ENCODE assay signal across 24 mouse cellular contexts in the genomic region with DNA sequence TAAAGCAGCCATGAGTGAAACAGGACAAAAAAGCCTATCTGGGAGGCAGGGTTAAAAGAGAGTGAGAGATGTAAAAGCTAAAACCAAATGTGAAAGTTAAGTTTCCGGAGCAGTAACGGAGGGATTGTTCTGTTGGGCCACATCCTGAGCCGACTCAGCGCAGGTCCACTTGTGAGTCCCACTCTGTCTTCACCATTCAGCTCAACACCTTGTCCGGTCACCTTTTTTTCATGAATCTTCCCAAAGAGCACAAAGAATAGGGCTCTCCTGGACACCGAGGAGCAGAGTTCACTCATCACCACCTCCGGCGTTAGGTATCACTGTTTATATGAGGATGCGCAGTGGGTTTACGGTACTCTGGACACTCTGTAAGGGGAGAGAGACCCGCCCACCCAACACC.
DNase-seq lines count a peak whose midpoint lies in the region; ATAC-seq and TF ChIP-seq lines count a peak whose summit lies in the region.
"Had no signal": no experiment of that assay in that cellular context is flagged by ENCODE, and none has a peak within 500 bp of the region (broad histone marks: within the 10 kb centered on the region; RNA-seq: fewer than 3 reads in every experiment).

No protein-coding gene starts in this region.

- no peak overlapping the region for H3K9ac ChIP-seq in hindbrain, embryonic 15.5 days
- no peak overlapping the region for H3K9ac ChIP-seq in hindbrain, postnatal 0 days (replicated peaks; ENCODE audit: low read length)
- no peak overlapping the region for H3K9ac ChIP-seq in lung, embryonic 15.5 days
- no peak overlapping the region for H3K9ac ChIP-seq in lung, postnatal 0 days (replicated peaks; ENCODE audit: low read depth)
- H3K9ac ChIP-seq: embryonic facial prominence, embryonic 12.5 days; forebrain, embryonic 13.5 days; forebrain, embryonic 15.5 days had no signal

- H3K4me1 ChIP-seq in hindbrain, embryonic 15.5 days (replicated peaks), result no peaks in the 10 kb centered on the region
- no peaks in the 10 kb centered on the region for H3K4me1 ChIP-seq in hindbrain, postnatal 0 days (ENCODE audit: insufficient read depth, low read length)
- no peaks in the 10 kb centered on the region for H3K4me1 ChIP-seq in lung, embryonic 15.5 days
- no peaks in the 10 kb centered on the region for H3K4me1 ChIP-seq in lung, postnatal 0 days (ENCODE audit: insufficient read depth, low read depth, low read length)
- H3K4me1 ChIP-seq: embryonic facial prominence, embryonic 12.5 days; forebrain, embryonic 13.5 days; forebrain, embryonic 15.5 days had no signal

- no peaks in the 10 kb centered on the region for H3K36me3 ChIP-seq in hindbrain, embryonic 15.5 days
- H3K36me3 ChIP-seq in hindbrain, postnatal 0 days (ENCODE audit: insufficient read depth, low read length), result no peaks in the 10 kb centered on the region
- H3K36me3 ChIP-seq in lung, embryonic 15.5 days, result no peaks in the 10 kb centered on the region
- H3K36me3 ChIP-seq in lung, postnatal 0 days (ENCODE audit: insufficient read depth, low read length), result no peaks in the 10 kb centered on the region
- H3K36me3 ChIP-seq: embryonic facial prominence, embryonic 10.5 days; embryonic facial prominence, embryonic 12.5 days; forebrain, embryonic 15.5 days; G1E had no signal

- H3K27ac ChIP-seq in hindbrain, embryonic 15.5 days (replicated peaks), result no peak overlapping the region
- H3K27ac ChIP-seq in hindbrain, postnatal 0 days, result no peak overlapping the region
- H3K27ac ChIP-seq in lung, embryonic 15.5 days, result no peak overlapping the region
- H3K27ac ChIP-seq in lung, postnatal 0 days (ENCODE audit: low read length), result no peak overlapping the region
- H3K27ac ChIP-seq: embryonic facial prominence, embryonic 10.5 days; embryonic facial prominence, embryonic 12.5 days; forebrain, embryonic 13.5 days; forebrain, embryonic 15.5 days had no signal

- H3K9me3 ChIP-seq in hindbrain, embryonic 15.5 days, result no peaks in the 10 kb centered on the region
- no peaks in the 10 kb centered on the region for H3K9me3 ChIP-seq in hindbrain, postnatal 0 days (ENCODE audit: low read length)
- H3K9me3 ChIP-seq in lung, embryonic 15.5 days, result no peaks in the 10 kb centered on the region
- no peaks in the 10 kb centered on the region for H3K9me3 ChIP-seq in lung, postnatal 0 days (ENCODE audit: low read length)
- H3K9me3 ChIP-seq: embryonic facial prominence, embryonic 10.5 days; embryonic facial prominence, embryonic 12.5 days; forebrain, embryonic 13.5 days; forebrain, embryonic 15.5 days had no signal

- no peak for TF ChIP-seq EP300 in lung, postnatal 0 days (IDR thresholded peaks at IDR 0.05)

- no peak overlapping the region for H3K4me2 ChIP-seq in hindbrain, embryonic 15.5 days
- no peak overlapping the region for H3K4me2 ChIP-seq in hindbrain, postnatal 0 days (ENCODE audit: low read depth, low read length)
- peak overlapping the region; percentile 35 for H3K4me2 ChIP-seq in lung, embryonic 15.5 days
- peak overlapping the region; percentile 23; the same call in 1 of the 2 replicates for H3K4me2 ChIP-seq in lung, postnatal 0 days (replicated peaks; ENCODE audit: low read depth, low read length)
- H3K4me2 ChIP-seq: embryonic facial prominence, embryonic 12.5 days; forebrain, embryonic 13.5 days; forebrain, embryonic 15.5 days had no signal

- H3K27me3 ChIP-seq in hindbrain, embryonic 15.5 days, result no peaks in the 10 kb centered on the region
- no peaks in the 10 kb centered on the region for H3K27me3 ChIP-seq in hindbrain, postnatal 0 days (ENCODE audit: insufficient read depth, low read length)
- no peaks in the 10 kb centered on the region for H3K27me3 ChIP-seq in lung, embryonic 15.5 days
- H3K27me3 ChIP-seq in lung, postnatal 0 days (replicated peaks; ENCODE audit: insufficient read depth, low read length), result no peaks in the 10 kb centered on the region
- H3K27me3 ChIP-seq: CH12.LX; embryonic facial prominence, embryonic 12.5 days; forebrain, embryonic 13.5 days; forebrain, embryonic 15.5 days had no signal

- 96% methylated on average over 11 of the region's 11 CpGs for WGBS in hindbrain, embryonic 15.5 days
- WGBS in hindbrain, postnatal 0 days, result 98% methylated on average over 11 of the region's 11 CpGs
- 77% methylated on average over 11 of the region's 11 CpGs for WGBS in lung, embryonic 15.5 days
- WGBS in lung, postnatal 0 days, result 76% methylated on average over 11 of the region's 11 CpGs

- ATAC-seq in hindbrain, embryonic 15.5 days (ENCODE audit: low FRiP score, low read depth), result peak; percentile 59; the same call in 1 of the 2 replicates
- ATAC-seq in hindbrain, postnatal 0 days, result no peak
- no peak for ATAC-seq in lung, embryonic 15.5 days (ENCODE audit: borderline replicate concordance, extremely low read depth, low FRiP score, low TSS enrichment)
- ATAC-seq in lung, postnatal 0 days, result no peak
- ATAC-seq: activated CD4-positive, CD25-positive, alpha-beta regulatory T cell, adult 4 months; CD4-positive, CD25-positive, alpha-beta regulatory T cell, adult 4 months; forebrain, embryonic 13.5 days; forebrain, embryonic 15.5 days; Patski had no signal

- H3K4me3 ChIP-seq in hindbrain, embryonic 15.5 days, result no peak overlapping the region
- H3K4me3 ChIP-seq in hindbrain, postnatal 0 days (ENCODE audit: low read length), result no peak overlapping the region
- H3K4me3 ChIP-seq in lung, embryonic 15.5 days, result no peak overlapping the region
- no peak overlapping the region for H3K4me3 ChIP-seq in lung, postnatal 0 days (ENCODE audit: low read depth, low read length)
- H3K4me3 ChIP-seq: embryonic facial prominence, embryonic 10.5 days; embryonic facial prominence, embryonic 12.5 days; forebrain, embryonic 13.5 days; forebrain, embryonic 15.5 days had no signal

- no peak for TF ChIP-seq CTCF in hindbrain, postnatal 0 days (IDR thresholded peaks at IDR 0.05; ENCODE audit: low read depth)
- TF ChIP-seq CTCF in lung, postnatal 0 days (IDR thresholded peaks at IDR 0.05), result no peak

- no peak for DNase-seq in hindbrain, postnatal 0 days (ENCODE audit: low spot score)
- DNase-seq in lung, postnatal 14 days, result no peak
- no peak for DNase-seq in lung, postnatal 0 days (ENCODE audit: low spot score)
- DNase-seq in lung, postnatal 36 days, result no peak
- DNase-seq: adrenal gland, adult 8-10 months; adrenal gland, postnatal 14 days; adrenal gland, postnatal 36 days; B cell, adult 2 months; cerebellum, adult 11-12 months; cerebellum, adult 2 months; cerebellum, adult 9-10 months; cerebellum, postnatal 10 days; cerebellum, postnatal 25 days had no signal

Comparison
In these comparisons a context has a peak if more than half of its experiments do, and no peak if none do; other contexts are left out.
1. H3K4me2 ChIP-seq: peak in lung, embryonic 15.5 days (single experiment) and lung, postnatal 0 days (single experiment); none in hindbrain, embryonic 15.5 days (single experiment) and hindbrain, postnatal 0 days (single experiment).